15 mouse cellular contexts compared by ENCODE assay signal in genomic region chr3:84472955-84473354, GRCm38 (mm10). TPM values are rescaled to one million over a fixed set of nuclear protein-coding genes. Genes with fewer than 3 reads are reported as not detected.
DNase-seq lines count a peak whose midpoint lies in the region; ATAC-seq and TF ChIP-seq lines count a peak whose summit lies in the region.
"Had no signal": no experiment of that assay in that cellular context is flagged by ENCODE, and none has a peak within 500 bp of the region (broad histone marks: within the 10 kb centered on the region; RNA-seq: fewer than 3 reads in every experiment).

No protein-coding gene starts in this region.

- peaks cover 11% of the 10 kb centered on the region for H3K4me1 ChIP-seq in intestine, embryonic 16.5 days (ENCODE audit: control insufficient read depth, insufficient read depth, low read length)
- H3K4me1 ChIP-seq in intestine, embryonic 15.5 days (replicated peaks), result peaks cover 12% of the 10 kb centered on the region
- peaks cover 37% of the 10 kb centered on the region for H3K4me1 ChIP-seq in lung, embryonic 15.5 days
- H3K4me1 ChIP-seq in lung, adult 2 months (ENCODE audit: control insufficient read depth, insufficient read depth, low read length), result peaks cover 3% of the 10 kb centered on the region
- H3K4me1 ChIP-seq in liver, embryonic 12.5 days, result peaks cover 99% of the 10 kb centered on the region
- H3K4me1 ChIP-seq in stomach, embryonic 14.5 days (ENCODE audit: control insufficient read depth, insufficient read depth, low read length), result peaks cover 24% of the 10 kb centered on the region
- H3K4me1 ChIP-seq in hindbrain, embryonic 13.5 days (replicated peaks), result peaks cover 7% of the 10 kb centered on the region

- no peak overlapping the region for H3K4me3 ChIP-seq in intestine, embryonic 16.5 days (ENCODE audit: low read length)
- no peak overlapping the region for H3K4me3 ChIP-seq in intestine, embryonic 15.5 days (replicated peaks)
- H3K4me3 ChIP-seq in lung, embryonic 15.5 days, result no peak overlapping the region
- H3K4me3 ChIP-seq in lung, adult 2 months (replicated peaks; ENCODE audit: extremely low read depth, low read depth, low read length), result no peak overlapping the region
- H3K4me3 ChIP-seq in liver, embryonic 12.5 days, result peak overlapping the region; percentile 38
- no peak overlapping the region for H3K4me3 ChIP-seq in stomach, embryonic 14.5 days (ENCODE audit: low read depth, low read length)
- no peak overlapping the region for H3K4me3 ChIP-seq in hindbrain, embryonic 13.5 days
- H3K4me3 ChIP-seq: embryonic facial prominence, embryonic 12.5 days; forebrain, embryonic 13.5 days; gastrocnemius, adult 2 months; neural tube, embryonic 12.5 days had no signal

- ATAC-seq in intestine, embryonic 16.5 days, result no peak
- no peak for ATAC-seq in intestine, embryonic 15.5 days
- ATAC-seq in lung, embryonic 15.5 days (ENCODE audit: borderline replicate concordance, extremely low read depth, low FRiP score, low TSS enrichment), result peak; percentile 13; the same call in 1 of the 2 replicates
- ATAC-seq in liver, embryonic 12.5 days, result no peak
- ATAC-seq in stomach, embryonic 14.5 days (ENCODE audit: insufficient number of reproducible peaks, insufficient read depth, low FRiP score, low read depth), result no peak
- no peak for ATAC-seq in hindbrain, embryonic 13.5 days (ENCODE audit: low FRiP score)
- ATAC-seq: forebrain, embryonic 13.5 days; intestine, postnatal 0 days had no signal

- H3K36me3 ChIP-seq in intestine, embryonic 16.5 days (ENCODE audit: control insufficient read depth, insufficient read depth, low read length), result no peaks in the 10 kb centered on the region
- no peaks in the 10 kb centered on the region for H3K36me3 ChIP-seq in intestine, embryonic 15.5 days
- no peaks in the 10 kb centered on the region for H3K36me3 ChIP-seq in lung, embryonic 15.5 days
- peaks cover 72% of the 10 kb centered on the region for H3K36me3 ChIP-seq in liver, embryonic 12.5 days
- no peaks in the 10 kb centered on the region for H3K36me3 ChIP-seq in stomach, embryonic 14.5 days (ENCODE audit: control insufficient read depth, insufficient read depth, low read length)
- H3K36me3 ChIP-seq in hindbrain, embryonic 13.5 days, result peaks cover 6% of the 10 kb centered on the region; the same call in 1 of the 2 replicates
- H3K36me3 ChIP-seq: embryonic facial prominence, embryonic 12.5 days; neural tube, embryonic 12.5 days had no signal

- H3K27ac ChIP-seq in intestine, embryonic 16.5 days (ENCODE audit: low read length), result no peak overlapping the region
- no peak overlapping the region for H3K27ac ChIP-seq in intestine, embryonic 15.5 days
- H3K27ac ChIP-seq in lung, embryonic 15.5 days, result peak overlapping the region; percentile 74
- H3K27ac ChIP-seq in liver, embryonic 12.5 days, result peak overlapping the region; percentile 95
- peak overlapping the region; percentile 71 for H3K27ac ChIP-seq in stomach, embryonic 14.5 days (ENCODE audit: low read length)
- no peak overlapping the region for H3K27ac ChIP-seq in hindbrain, embryonic 13.5 days
- H3K27ac ChIP-seq: embryonic facial prominence, embryonic 12.5 days; forebrain, embryonic 13.5 days; gastrocnemius, adult 2 months; neural tube, embryonic 12.5 days had no signal

- 0 out of 2 replicates have a peak overlapping the region, but pooled peaks have one; percentile 8 for H3K4me2 ChIP-seq in intestine, embryonic 16.5 days (ENCODE audit: low read depth, low read length)
- H3K4me2 ChIP-seq in intestine, embryonic 15.5 days (replicated peaks), result no peak overlapping the region
- peak overlapping the region; percentile 28 for H3K4me2 ChIP-seq in lung, embryonic 15.5 days
- peak overlapping the region; percentile 97 for H3K4me2 ChIP-seq in liver, embryonic 12.5 days
- H3K4me2 ChIP-seq in stomach, embryonic 14.5 days (replicated peaks; ENCODE audit: low read depth, low read length), result peak overlapping the region; percentile 26
- H3K4me2 ChIP-seq in hindbrain, embryonic 13.5 days, result no peak overlapping the region
- H3K4me2 ChIP-seq: embryonic facial prominence, embryonic 12.5 days; forebrain, embryonic 13.5 days; neural tube, embryonic 12.5 days had no signal

- no peak overlapping the region for H3K9ac ChIP-seq in intestine, embryonic 16.5 days (ENCODE audit: low read depth, low read length)
- H3K9ac ChIP-seq in intestine, embryonic 15.5 days, result no peak overlapping the region
- H3K9ac ChIP-seq in lung, embryonic 15.5 days, result no peak overlapping the region
- H3K9ac ChIP-seq in liver, embryonic 12.5 days, result peak overlapping the region; percentile 67
- H3K9ac ChIP-seq in stomach, embryonic 14.5 days (replicated peaks; ENCODE audit: low read depth, low read length), result no peak overlapping the region
- H3K9ac ChIP-seq in hindbrain, embryonic 13.5 days, result no peak overlapping the region
- H3K9ac ChIP-seq: embryonic facial prominence, embryonic 12.5 days; forebrain, embryonic 13.5 days; neural tube, embryonic 12.5 days had no signal

- no peak for DNase-seq in lung, adult 2 months
- no peak for DNase-seq in spleen, adult 18-20 months
- DNase-seq: adrenal gland, postnatal 36 days; cerebellum, postnatal 36 days; gastrocnemius, adult 2 months had no signal

- 53% methylated on average over 5 of the region's 5 CpGs for WGBS in intestine, embryonic 16.5 days
- WGBS in intestine, embryonic 15.5 days, result 51% methylated on average over 5 of the region's 5 CpGs
- WGBS in lung, embryonic 15.5 days, result 7% methylated on average over 5 of the region's 5 CpGs
- 27% methylated on average over 5 of the region's 5 CpGs for WGBS in lung, adult 2 months
- WGBS in liver, embryonic 12.5 days (ENCODE audit: insufficient replicate concordance), result 55% methylated on average over 5 of the region's 5 CpGs
- 38% methylated on average over 5 of the region's 5 CpGs for WGBS in stomach, embryonic 14.5 days
- WGBS in hindbrain, embryonic 13.5 days, result 76% methylated on average over 5 of the region's 5 CpGs

- TF ChIP-seq CTCF in lung, adult 2 months (IDR thresholded peaks at IDR 0.05; ENCODE audit: insufficient read depth, low read length), result no peak

- H3K9me3 ChIP-seq in intestine, embryonic 16.5 days (ENCODE audit: control insufficient read depth, low read length), result no peaks in the 10 kb centered on the region
- H3K9me3 ChIP-seq in intestine, embryonic 15.5 days, result no peaks in the 10 kb centered on the region
- no peaks in the 10 kb centered on the region for H3K9me3 ChIP-seq in lung, embryonic 15.5 days
- H3K9me3 ChIP-seq in liver, embryonic 12.5 days (replicated peaks), result no peaks in the 10 kb centered on the region
- no peaks in the 10 kb centered on the region for H3K9me3 ChIP-seq in stomach, embryonic 14.5 days (ENCODE audit: control insufficient read depth, low read depth, low read length)
- no peaks in the 10 kb centered on the region for H3K9me3 ChIP-seq in hindbrain, embryonic 13.5 days
- H3K9me3 ChIP-seq: embryonic facial prominence, embryonic 12.5 days; forebrain, embryonic 13.5 days; neural tube, embryonic 12.5 days had no signal

- TF ChIP-seq POLR2A in lung, adult 2 months (IDR thresholded peaks at IDR 0.05; ENCODE audit: borderline replicate concordance, extremely low read depth, low read depth, low read length), result no peak

- peaks cover 4% of the 10 kb centered on the region for H3K27me3 ChIP-seq in intestine, embryonic 16.5 days (replicated peaks; ENCODE audit: control insufficient read depth, insufficient read depth, low read length)
- peaks cover under 1% of the 10 kb centered on the region for H3K27me3 ChIP-seq in intestine, embryonic 15.5 days (replicated peaks)
- H3K27me3 ChIP-seq in lung, embryonic 15.5 days, result peaks cover 11% of the 10 kb centered on the region
- peaks cover 37% of the 10 kb centered on the region for H3K27me3 ChIP-seq in liver, embryonic 12.5 days (replicated peaks)
- no peaks in the 10 kb centered on the region; the same call in 1 of the 2 replicates for H3K27me3 ChIP-seq in stomach, embryonic 14.5 days (ENCODE audit: control insufficient read depth, insufficient read depth, low read length)
- H3K27me3 ChIP-seq in hindbrain, embryonic 13.5 days, result peaks cover 21% of the 10 kb centered on the region

RNA-seq across cellular contexts. Expression of gene Fhdc1, which starts 7.3 kb away (rescaled TPM):
- polyA plus RNA-seq in intestine, embryonic 16.5 days (2015; fragmentation: Nextera tagmentation; extraction: Ambion mirVana), result 6.6 and 8.8 TPM in 2 replicates
- polyA plus RNA-seq in intestine, embryonic 15.5 days (2015; fragmentation: Nextera tagmentation; extraction: Ambion mirVana), result 6.5 and 7.7 TPM in 2 replicates
- polyA plus RNA-seq in lung, embryonic 15.5 days (2015; fragmentation: Nextera tagmentation; extraction: Ambion mirVana), result 13.9 and 14.9 TPM in 2 replicates
- 10.3 and 13.3 TPM in 2 replicates for polyA plus RNA-seq in lung, adult 2 months (2012; rRNA removed)
- polyA plus RNA-seq in liver, embryonic 12.5 days (2016; fragmentation: Nextera tagmentation; extraction: Ambion mirVana), result 26.5 and 31.5 TPM in 2 replicates
- 12.1 and 15.5 TPM in 2 replicates for polyA plus RNA-seq in stomach, embryonic 14.5 days (2014; fragmentation: Nextera tagmentation; extraction: Ambion mirVana)
- 4.7 and 4.8 TPM in 2 replicates for polyA plus RNA-seq in hindbrain, embryonic 13.5 days (2015; fragmentation: Nextera tagmentation; extraction: Ambion mirVana)

Comparison
In these comparisons a context has a peak if more than half of its experiments do, and no peak if none do; other contexts are left out.
1. H3K4me2 ChIP-seq: peak in intestine, embryonic 16.5 days (single experiment), lung, embryonic 15.5 days (single experiment), liver, embryonic 12.5 days (single experiment) and stomach, embryonic 14.5 days (single experiment); none in intestine, embryonic 15.5 days (single experiment) and hindbrain, embryonic 13.5 days (single experiment).
2. H3K27ac ChIP-seq: peak in lung, embryonic 15.5 days (single experiment), liver, embryonic 12.5 days (single experiment) and stomach, embryonic 14.5 days (single experiment); none in intestine, embryonic 16.5 days (single experiment), intestine, embryonic 15.5 days (single experiment) and hindbrain, embryonic 13.5 days (single experiment).